In genomic region chr14:114949156-114949496, GRCm38 (mm10) we compare ENCODE assay signal across 9 mouse cellular contexts.
DNase-seq lines count a peak whose midpoint lies in the region; ATAC-seq and TF ChIP-seq lines count a peak whose summit lies in the region.
"Had no signal": no experiment of that assay in that cellular context is flagged by ENCODE, and none has a peak within 500 bp of the region (broad histone marks: within the 10 kb centered on the region; RNA-seq: fewer than 3 reads in every experiment).

No protein-coding gene starts in this region.

- peak overlapping the region; percentile 16 for H3K4me2 ChIP-seq in kidney, postnatal 0 days (ENCODE audit: low read length)
- peak overlapping the region; percentile 24; the same call in 1 of the 2 replicates for H3K4me2 ChIP-seq in forebrain, embryonic 12.5 days
- peak overlapping the region; percentile 43 for H3K4me2 ChIP-seq in midbrain, embryonic 15.5 days

- ATAC-seq in kidney, postnatal 0 days (replicated peaks; ENCODE audit: low FRiP score, low read depth) = no peak
- no peak for ATAC-seq in forebrain, embryonic 12.5 days (ENCODE audit: low FRiP score)
- peak; percentile 9 for ATAC-seq in inflammation-experienced regulatory T-cells, adult 6 months
- ATAC-seq in midbrain, embryonic 15.5 days (replicated peaks) = no peak

- no peak overlapping the region for H3K4me3 ChIP-seq in kidney, postnatal 0 days (replicated peaks; ENCODE audit: low read depth, low read length)
- H3K4me3 ChIP-seq in forebrain, embryonic 12.5 days (replicated peaks) = no peak overlapping the region
- H3K4me3 ChIP-seq in midbrain, embryonic 15.5 days = peak overlapping the region; percentile 18

- H3K27me3 ChIP-seq in kidney, postnatal 0 days (ENCODE audit: insufficient read depth, low read length) = no peaks in the 10 kb centered on the region
- H3K27me3 ChIP-seq in forebrain, embryonic 12.5 days = 0 out of 2 replicates have a peak, but pooled peaks cover 6% of the 10 kb centered on the region
- no peaks in the 10 kb centered on the region for H3K27me3 ChIP-seq in midbrain, embryonic 15.5 days (replicated peaks)

- H3K9me3 ChIP-seq in kidney, postnatal 0 days (replicated peaks; ENCODE audit: low read length) = no peaks in the 10 kb centered on the region
- H3K9me3 ChIP-seq in forebrain, embryonic 12.5 days = no peaks in the 10 kb centered on the region
- no peaks in the 10 kb centered on the region for H3K9me3 ChIP-seq in midbrain, embryonic 15.5 days

- no peak for TF ChIP-seq CTCF in kidney, postnatal 0 days (IDR thresholded peaks at IDR 0.05; ENCODE audit: low read depth)

- peak overlapping the region; percentile 71 for H3K27ac ChIP-seq in kidney, postnatal 0 days
- H3K27ac ChIP-seq in forebrain, embryonic 12.5 days = no peak overlapping the region
- H3K27ac ChIP-seq in midbrain, embryonic 15.5 days = no peak overlapping the region

- 67% methylated on average over 5 of the region's 5 CpGs for WGBS in kidney, postnatal 0 days
- WGBS in forebrain, embryonic 12.5 days = 70% methylated on average over 5 of the region's 5 CpGs
- WGBS in midbrain, embryonic 15.5 days = 54% methylated on average over 5 of the region's 5 CpGs

- no peak overlapping the region for H3K9ac ChIP-seq in kidney, postnatal 0 days (ENCODE audit: low read depth, low read length)
- H3K9ac ChIP-seq in forebrain, embryonic 12.5 days = no peak overlapping the region
- H3K9ac ChIP-seq in midbrain, embryonic 15.5 days = no peak overlapping the region

- H3K4me1 ChIP-seq in kidney, postnatal 0 days (replicated peaks; ENCODE audit: insufficient read depth, low read length) = 0 out of 2 replicates have a peak, but pooled peaks cover 3% of the 10 kb centered on the region
- peaks cover 21% of the 10 kb centered on the region for H3K4me1 ChIP-seq in forebrain, embryonic 12.5 days
- 0 out of 2 replicates have a peak, but pooled peaks cover 5% of the 10 kb centered on the region for H3K4me1 ChIP-seq in midbrain, embryonic 15.5 days

- no peak for DNase-seq in kidney, postnatal 0 days (ENCODE audit: low spot score)
- DNase-seq in kidney, adult 11 months = no peak
- no peak for DNase-seq in cerebellum, postnatal 10 days
- no peak for DNase-seq in gastrocnemius, adult 18-20 months (ENCODE audit: low spot score)
- no peak for DNase-seq in adrenal gland, postnatal 4 days (ENCODE audit: low spot score in 2 of 2)

- no peaks in the 10 kb centered on the region for H3K36me3 ChIP-seq in kidney, postnatal 0 days (ENCODE audit: insufficient read depth, low read length)
- H3K36me3 ChIP-seq in forebrain, embryonic 12.5 days (replicated peaks) = no peaks in the 10 kb centered on the region
- H3K36me3 ChIP-seq in midbrain, embryonic 15.5 days (replicated peaks) = no peaks in the 10 kb centered on the region
- H3K36me3 ChIP-seq: G1E had no signal
